Mouse (Mus musculus) Muller cell, postnatal 12 days (primary cell): ENCODE data around the gene Nfatc2.

Source experiments
- DNase-seq: peaks from one replicate; pipeline ENCODE4 v3.0.0-alpha.2; 2015; ENCODE audit errors: inconsistent ontology term

Gene Nfatc2

DNA sequence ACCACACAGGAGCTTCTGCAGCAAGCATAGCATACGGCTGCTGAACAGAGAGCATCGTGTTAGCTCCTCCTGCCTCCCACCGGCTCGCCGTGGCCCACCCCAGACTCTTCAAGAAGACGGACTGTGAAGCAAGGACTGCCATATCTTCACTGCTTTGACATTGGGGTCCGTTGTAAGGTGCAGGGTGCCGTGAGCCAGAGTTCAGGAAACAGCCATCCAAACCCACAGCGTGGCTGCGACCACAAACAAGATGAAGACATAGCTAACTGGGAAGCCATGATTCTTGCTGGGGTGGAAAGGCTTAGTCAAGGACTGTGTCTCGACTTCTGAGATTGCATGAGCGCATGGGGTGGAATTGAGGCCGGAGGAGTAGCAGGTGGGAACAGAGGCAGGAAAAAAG is 111.5 kb downstream of the Nfatc2 start:
- DNase-seq, result no peak

DNA sequence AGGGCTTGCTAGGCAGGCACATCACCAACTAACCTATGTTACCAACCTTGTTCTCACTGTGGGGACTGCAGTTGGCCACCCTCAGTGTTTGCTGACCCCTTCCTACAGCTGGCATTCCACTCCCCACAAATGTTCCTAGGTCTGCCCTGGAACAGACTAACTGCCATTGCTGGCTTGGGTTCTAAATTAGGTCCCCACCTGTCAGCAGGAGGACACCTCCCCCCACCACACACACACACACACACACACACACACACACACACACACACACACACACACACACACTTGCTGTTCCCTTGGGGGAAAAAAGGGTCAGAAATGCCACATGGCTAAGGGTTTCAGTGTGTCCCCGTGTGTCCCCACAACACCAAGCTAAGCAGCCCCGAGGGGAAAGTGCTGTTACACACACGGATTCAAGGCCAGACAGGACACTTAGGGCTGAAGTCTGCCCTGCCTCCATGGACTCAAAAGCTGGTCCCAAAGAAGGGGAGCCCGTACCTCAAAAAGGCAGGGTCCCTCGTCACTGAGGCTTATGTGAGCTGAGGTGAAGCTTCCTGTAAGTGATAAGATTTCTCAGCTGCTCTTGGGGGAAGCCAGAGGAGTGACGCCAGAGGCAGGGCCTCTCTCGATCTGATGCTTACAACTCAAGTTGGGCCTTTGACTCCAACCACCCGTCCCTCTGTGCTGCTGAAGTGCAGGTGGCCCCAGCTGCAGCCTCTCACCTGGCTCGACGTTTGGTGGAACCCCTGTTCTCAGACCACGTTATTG is 113.1 kb downstream of the Nfatc2 start:
- DNase-seq, result no peak

DNA sequence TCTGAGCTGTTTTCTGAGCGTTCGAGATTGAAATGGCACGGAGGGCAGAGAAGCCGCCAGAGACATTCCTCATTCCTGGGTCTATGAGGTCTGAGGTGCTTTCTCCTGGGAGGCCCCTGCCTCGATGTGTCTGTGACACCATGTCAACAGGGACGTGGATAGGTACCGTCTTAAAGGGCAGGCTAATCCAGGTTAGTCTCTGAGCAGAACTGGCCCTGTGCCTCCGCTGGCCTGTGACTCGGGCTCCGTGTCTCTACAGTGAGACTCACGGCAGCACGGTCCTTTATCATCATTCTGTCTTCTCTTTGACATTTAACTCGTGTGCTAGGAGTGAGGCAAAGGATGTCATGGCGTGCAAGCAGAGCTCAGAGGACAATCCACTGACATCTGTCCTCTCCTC is 120.3 kb downstream of the Nfatc2 start:
- DNase-seq, result no peak

GRCm38 (mm10) chr2:168480692-168481091 is 120.8 kb downstream of the Nfatc2 start:
- DNase-seq, result no peak

- no peak for DNase-seq
These were observed 121.5 kb downstream of the Nfatc2 start for GRCm38 (mm10) chr2:168479930-168480329.

GRCm38 (mm10) chr2:168478431-168478830 is 123.0 kb downstream of the Nfatc2 start:
- DNase-seq, result no peak

GRCm38 (mm10) chr2:168473496-168473895 is 128.0 kb downstream of the Nfatc2 start:
- no peak for DNase-seq

DNA sequence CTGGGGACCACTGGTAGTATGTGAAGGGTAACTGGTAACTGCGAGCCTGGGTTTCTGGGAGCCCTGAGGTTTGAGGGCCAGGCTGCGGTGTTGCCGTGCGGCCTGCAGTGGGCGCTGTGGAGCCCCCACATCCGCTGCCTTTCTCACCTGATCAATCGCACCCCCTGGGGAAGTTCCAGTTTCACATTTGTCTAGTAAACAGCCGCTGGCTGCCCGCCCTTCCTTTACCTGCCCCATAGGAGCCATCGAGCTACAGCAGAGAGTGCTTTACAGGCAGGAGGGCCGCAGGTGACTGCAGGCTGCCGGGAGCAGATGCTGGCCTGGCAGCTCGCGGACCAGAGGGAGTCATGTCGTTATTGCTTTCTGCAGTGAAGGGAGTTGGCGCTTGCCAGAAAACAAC is 128.6 kb downstream of the Nfatc2 start:
- DNase-seq, result peak; percentile 52

- peak; percentile 84 for DNase-seq
These were observed 132.4 kb downstream of the Nfatc2 start for GRCm38 (mm10) chr2:168469032-168469431.

GRCm38 (mm10) chr2:168467166-168467565 is 134.3 kb downstream of the Nfatc2 start:
- no peak for DNase-seq

DNA sequence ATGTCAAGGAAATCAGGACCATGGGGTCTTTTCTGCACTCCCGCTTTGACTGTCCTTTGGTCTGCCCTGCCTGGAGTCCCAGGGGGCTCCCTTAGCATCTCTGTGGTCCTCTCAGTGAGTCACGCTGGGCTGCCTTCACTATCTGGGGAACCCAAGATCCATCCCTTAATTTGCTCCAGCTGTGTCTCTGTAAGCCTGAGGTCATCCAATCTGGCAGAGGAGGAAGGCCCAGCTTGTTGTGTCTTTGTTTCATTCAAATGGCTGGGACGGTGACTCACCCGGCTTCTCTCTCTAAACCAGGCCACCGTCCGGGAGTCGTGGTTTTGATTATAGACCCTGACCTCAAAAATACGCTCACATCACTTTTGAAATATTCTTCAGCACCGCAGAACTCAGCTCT is 135.4 kb downstream of the Nfatc2 start:
- DNase-seq, result peak; percentile 97

DNA sequence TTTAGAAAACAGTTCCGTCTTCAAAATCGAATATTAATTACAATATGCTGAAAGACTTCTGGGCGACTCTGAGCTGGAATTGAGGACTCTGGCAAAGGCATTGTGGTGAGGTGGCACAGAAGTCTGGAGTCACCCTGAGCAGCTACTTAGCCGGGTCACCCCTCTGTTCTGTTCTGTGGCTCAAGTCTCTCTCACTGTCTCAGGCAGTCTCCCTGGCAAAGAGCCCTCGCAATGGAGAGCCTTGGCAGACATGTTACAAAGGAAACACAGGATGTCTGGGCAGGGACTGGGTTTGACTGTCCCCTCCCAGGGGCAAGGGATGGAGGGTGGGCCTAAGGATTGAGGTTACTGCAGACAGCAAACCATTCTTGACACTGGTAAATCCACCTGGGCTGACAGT is 135.8 kb downstream of the Nfatc2 start:
- DNase-seq, result no peak

- DNase-seq, result no peak
These were observed 139.6 kb downstream of the Nfatc2 start for GRCm38 (mm10) chr2:168461865-168462264.

DNA sequence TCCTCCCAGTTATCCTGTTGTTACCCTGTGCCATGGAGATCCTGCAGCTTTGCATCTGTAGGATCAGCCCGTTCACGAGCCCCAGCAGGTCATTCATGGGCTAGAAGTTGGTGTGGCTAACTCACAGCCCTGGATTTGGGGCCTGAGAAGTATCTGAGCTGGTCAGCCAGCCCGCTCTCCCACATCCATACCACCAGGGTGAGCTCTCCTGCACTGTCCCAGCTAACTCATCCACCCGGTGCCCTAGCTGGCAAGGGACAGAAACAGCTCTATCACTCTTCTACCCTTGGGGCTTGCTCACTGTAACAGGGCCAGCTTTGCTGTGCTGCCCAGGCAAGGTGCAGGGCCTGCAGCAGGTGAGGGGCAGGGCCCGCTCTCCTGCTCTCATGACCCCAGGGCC is 141.8 kb downstream of the Nfatc2 start:
- DNase-seq, result no peak

DNA sequence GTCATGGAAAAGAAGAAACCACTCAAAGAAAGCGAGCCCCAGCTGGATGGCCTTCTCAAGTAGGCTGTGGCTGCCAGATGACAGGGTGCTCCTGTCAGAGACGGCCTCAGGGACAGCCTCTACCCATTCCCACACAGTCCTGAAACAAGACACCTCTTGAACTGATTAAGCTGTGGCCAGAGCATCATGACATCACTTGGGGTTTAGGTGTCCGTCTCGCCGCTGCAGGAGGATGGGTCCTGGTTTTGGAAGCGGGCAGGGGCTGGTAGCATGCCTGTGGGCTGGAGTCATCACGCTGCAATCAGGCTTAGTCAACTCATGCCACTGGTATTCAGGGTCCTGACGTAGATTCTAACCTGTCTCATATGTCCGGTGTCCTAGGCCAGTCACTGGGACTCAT is 142.9 kb downstream of the Nfatc2 start:
- peak; percentile 58 for DNase-seq

DNA sequence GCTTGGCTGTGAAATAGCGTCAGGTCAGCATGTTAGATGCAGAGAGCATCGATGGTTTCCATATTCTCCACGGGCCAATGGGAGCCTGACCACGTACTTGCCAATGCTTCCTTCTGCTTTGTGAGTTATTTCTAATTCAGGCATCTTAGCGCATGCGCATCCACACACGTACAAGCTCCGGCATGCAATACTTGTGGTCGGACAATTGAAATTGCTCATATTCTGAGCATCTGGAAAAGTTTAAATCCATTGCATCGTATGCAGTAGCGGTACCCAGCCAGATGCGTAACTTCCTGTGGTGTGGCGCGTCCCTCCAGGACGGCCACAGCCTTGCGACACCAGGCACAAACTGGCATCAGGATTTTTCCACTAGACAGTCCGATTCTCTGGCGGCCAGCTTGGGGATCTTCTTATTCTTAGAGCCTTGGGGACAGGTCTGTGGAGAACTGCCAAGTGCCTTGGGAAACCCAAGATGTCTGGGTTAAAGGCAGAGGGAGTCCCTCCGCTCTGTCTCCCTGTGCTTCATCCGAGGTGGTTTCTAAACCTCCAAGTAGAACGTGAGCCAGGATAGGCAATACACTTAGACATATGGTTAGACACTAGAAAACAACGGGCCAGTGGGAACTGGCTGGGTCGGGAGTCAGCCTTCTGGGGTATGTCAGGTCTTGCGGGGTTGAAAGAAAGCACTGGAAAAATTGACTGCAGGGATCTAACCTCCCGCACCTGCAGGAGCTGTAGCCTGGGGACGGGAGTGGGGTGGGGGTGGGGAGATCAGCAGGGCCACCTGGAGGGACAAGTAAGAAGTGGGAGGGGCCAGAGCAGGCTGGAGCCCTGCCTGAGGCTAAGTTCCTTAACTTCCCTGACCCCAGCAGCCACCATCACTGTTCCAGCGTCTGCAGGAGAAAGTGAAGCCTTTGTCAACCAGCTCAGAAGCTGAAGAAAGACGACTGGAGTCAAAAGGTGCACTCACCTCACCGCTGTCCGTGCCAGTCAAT is 149.4 kb downstream of the Nfatc2 start:
- DNase-seq, result no peak

- DNase-seq, result no peak
These were observed 150.5 kb downstream of the Nfatc2 start for GRCm38 (mm10) chr2:168450977-168451376.

DNA sequence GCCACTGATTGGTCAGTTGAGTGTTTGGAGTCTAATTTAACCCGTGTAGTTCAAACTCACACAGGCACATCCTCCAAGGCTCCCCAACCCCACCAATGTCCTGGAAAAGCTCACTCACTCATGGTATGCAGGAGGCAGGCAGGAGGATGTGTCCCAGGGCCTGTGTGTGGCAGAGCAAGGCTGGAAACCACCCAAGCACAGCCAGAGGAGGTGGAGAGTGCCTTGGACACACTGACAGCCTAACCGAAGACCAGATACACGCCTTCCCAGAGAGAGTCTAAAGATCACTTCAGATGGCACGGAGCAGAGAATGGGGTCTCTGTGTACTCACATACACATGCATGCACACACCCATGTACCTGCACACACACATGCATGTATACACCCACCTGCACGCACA is 153.4 kb downstream of the Nfatc2 start:
- DNase-seq, result no peak

DNA sequence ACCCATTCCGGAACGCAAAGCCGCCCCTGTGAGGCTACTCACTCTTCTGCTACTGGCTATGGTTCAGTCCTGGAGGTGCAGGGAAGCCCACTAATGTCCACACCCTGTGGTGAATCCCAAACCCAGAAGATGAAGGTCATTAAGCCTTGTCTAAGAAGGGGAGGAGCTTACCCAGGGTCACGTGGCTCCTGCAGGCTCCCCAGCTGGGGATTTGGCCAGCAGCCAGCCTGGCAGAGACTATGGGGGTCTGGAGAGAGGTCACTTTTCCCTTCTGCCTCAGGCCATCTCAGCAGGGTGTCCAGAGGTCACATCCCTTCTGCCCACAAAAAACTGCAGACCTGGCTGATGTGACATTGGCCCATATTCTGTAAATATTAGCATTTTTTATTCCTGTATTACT is 153.9 kb downstream of the Nfatc2 start:
- DNase-seq, result no peak

- peak; percentile 42 for DNase-seq
These were observed 156.1 kb downstream of the Nfatc2 start for GRCm38 (mm10) chr2:168445211-168445810.

DNA sequence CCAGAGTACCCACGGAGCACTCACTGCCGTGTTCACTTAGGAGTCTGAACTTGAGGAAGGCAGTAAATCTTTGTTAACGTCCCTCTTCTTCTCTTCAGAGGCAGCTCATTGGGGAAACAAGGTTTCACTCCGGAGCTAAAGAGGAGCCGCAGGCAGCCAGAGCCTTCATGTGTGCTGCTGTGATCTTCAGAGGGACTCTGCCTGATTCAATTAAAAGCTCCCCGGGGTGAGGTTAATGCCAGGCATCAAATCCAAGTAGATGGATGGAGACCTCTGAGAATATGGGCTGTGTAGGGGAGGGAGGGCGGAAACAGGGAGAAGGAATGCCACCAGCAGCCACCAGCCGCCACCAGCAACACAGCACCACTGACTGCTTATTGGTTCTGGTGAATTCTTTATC is 157.3 kb downstream of the Nfatc2 start:
- DNase-seq, result no peak

- no peak for DNase-seq
These were observed 160.0 kb downstream of the Nfatc2 start for GRCm38 (mm10) chr2:168441494-168441893.
